Mouse (Mus musculus) midbrain, embryonic 16.5 days (tissue): ENCODE measurements around the gene Dnajc10. TPM values are rescaled to one million over a fixed set of nuclear protein-coding genes. Genes with fewer than 3 reads are reported as not detected.

Experiments used
- ATAC-seq: fragments of 200-750 bp; cut with Nextera tagmentation; 2 replicates; pipeline ENCODE4 v1.8.0; 2017; ENCODE audit warnings: moderate TSS enrichment
- H3K27ac ChIP-seq: fragments of 300-500 bp; sonication (generic); 2 replicates; pipeline ENCODE4 v1.5.1; 2014; ENCODE audit warnings: mild to moderate bottlenecking, low read length, mixed read lengths
- H3K27me3 ChIP-seq: fragments of 300-500 bp; sonication (generic); 2 replicates; pipeline ENCODE4 v1.6.1; 2014; ENCODE audit warnings: low read depth, low read length, mixed read lengths; ENCODE audit not compliant: control insufficient read depth, insufficient read depth
- H3K36me3 ChIP-seq: fragments of 300-500 bp; sonication (generic); 2 replicates; pipeline ENCODE4 v1.6.1; 2014; ENCODE audit warnings: mild to moderate bottlenecking, low read length, moderate library complexity, mixed read lengths; ENCODE audit not compliant: control insufficient read depth, insufficient read depth
- H3K4me1 ChIP-seq: fragments of 300-500 bp; sonication (generic); 2 replicates; pipeline ENCODE4 v1.6.1; 2014; ENCODE audit warnings: mild to moderate bottlenecking, low read length, mixed read lengths; ENCODE audit not compliant: control insufficient read depth, insufficient read depth
- H3K4me2 ChIP-seq: fragments of 300-500 bp; sonication (generic); 2 replicates; pipeline ENCODE4 v1.6.1; 2014; ENCODE audit warnings: mild to moderate bottlenecking, low read length, mixed read lengths
- H3K4me3 ChIP-seq: fragments of 300-500 bp; sonication (generic); 2 replicates; pipeline ENCODE4 v1.5.1; 2014; ENCODE audit warnings: low read depth, mild to moderate bottlenecking, low read length, moderate library complexity, mixed read lengths
- H3K9ac ChIP-seq: fragments of 300-500 bp; sonication (generic); 2 replicates; pipeline ENCODE4 v1.6.1; 2014; ENCODE audit warnings: low read depth, low read length, mixed read lengths
- H3K9me3 ChIP-seq: fragments of 300-500 bp; sonication (generic); replicated peaks from 2 replicates; pipeline ENCODE4 v1.6.1; 2014; ENCODE audit warnings: mild to moderate bottlenecking, low read length, mixed read lengths; ENCODE audit not compliant: control insufficient read depth, poor library complexity, severe bottlenecking
- WGBS: fragments of 180-500 bp; shearing (Covaris S2); extraction: QIAGEN DNeasy Blood & Tissue Kit; methylation state at CpG from one replicate; pipeline ENCODE4 v1.1.7; 2014; 5-methylcytosine and 5-hydroxymethylcytosine counted together
- polyA plus RNA-seq: library from polyadenylated mRNA; unstranded; fragments of >200 nt; fragmentation: Nextera tagmentation; extraction: Ambion mirVana; gene quantifications from 2 replicates; pipeline ENCODE4 v1.2.1, GENCODE M21; 2015

The Dnajc10 gene
- polyA plus RNA-seq, 1 experiment from 2014 or later, result 64.7 TPM

GRCm38 (mm10) chr2:80374892-80375291 is 59.6 kb downstream of the Dnajc10 start:
- Histone ChIP-seq H3K36me3 (no peaks in the 10 kb centered on the region), H3K27ac (no peak overlapping the region), H3K4me2 (no peak overlapping the region), H3K9me3 (no peaks in the 10 kb centered on the region; the same call in 1 of the 2 replicates), H3K4me3 (no peak overlapping the region), H3K4me1 (no peaks in the 10 kb centered on the region), H3K27me3 (no peaks in the 10 kb centered on the region), H3K9ac (no peak overlapping the region)
- ATAC-seq, result no peak

DNA sequence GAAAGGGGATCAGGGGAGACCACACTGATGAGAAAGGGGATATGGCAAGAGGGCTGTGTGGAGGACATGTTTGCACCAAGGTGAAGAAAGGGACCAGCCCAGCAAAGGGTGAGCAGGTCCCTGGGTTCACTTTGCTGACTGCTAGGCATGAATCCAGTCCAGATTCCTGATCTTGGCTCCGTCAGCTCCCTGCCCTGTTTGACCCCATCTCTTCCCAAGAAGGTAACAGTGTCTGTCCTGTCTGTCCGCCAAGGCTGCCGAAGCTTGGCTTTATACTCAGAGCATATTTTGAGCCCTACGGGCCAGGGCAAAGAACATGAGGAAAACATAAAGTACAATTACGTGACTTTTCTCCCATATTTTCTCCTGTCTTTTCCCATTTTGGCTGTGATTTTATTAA is 64.6 kb downstream of the Dnajc10 start:
- ATAC-seq, result no peak
- H3K9ac ChIP-seq, result no peak overlapping the region
- H3K4me3 ChIP-seq, result no peak overlapping the region

DNA sequence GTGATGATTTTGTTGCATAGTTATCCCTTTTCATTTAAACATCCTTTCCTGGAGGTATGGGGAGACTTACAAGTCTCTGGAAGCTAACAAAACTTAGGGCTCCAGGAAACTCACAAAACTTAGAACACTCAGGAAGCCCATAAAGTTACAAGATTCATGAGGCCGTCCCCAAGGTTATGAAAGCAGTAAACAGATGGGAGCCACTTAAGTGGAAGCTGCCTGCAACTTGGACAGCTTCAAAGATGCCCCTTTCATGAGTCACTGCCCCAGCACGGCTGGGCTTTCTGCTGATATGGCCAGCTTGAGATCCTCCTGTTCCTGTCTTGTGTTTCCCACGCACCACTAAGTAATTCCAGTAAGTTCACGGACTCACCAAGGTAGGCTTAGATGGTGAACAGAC is 69.2 kb downstream of the Dnajc10 start:
- no peak overlapping the region for H3K27ac ChIP-seq
- 84% methylated on average over 4 of the region's 4 CpGs for WGBS
- H3K36me3 ChIP-seq, result no peaks in the 10 kb centered on the region
- H3K9ac ChIP-seq, result no peak overlapping the region
- H3K9me3 ChIP-seq, result no peaks in the 10 kb centered on the region
- H3K4me2 ChIP-seq, result no peak overlapping the region
- no peak for ATAC-seq
- H3K4me3 ChIP-seq, result no peak overlapping the region
- no peaks in the 10 kb centered on the region for H3K4me1 ChIP-seq
- no peaks in the 10 kb centered on the region for H3K27me3 ChIP-seq

More for the DNA sequence above, 64.6 kb downstream of the Dnajc10 start:
- Histone ChIP-seq H3K36me3 (no peaks in the 10 kb centered on the region), H3K9me3 (no peaks in the 10 kb centered on the region; the same call in 1 of the 2 replicates), H3K4me1 (no peaks in the 10 kb centered on the region), H3K27me3 (no peaks in the 10 kb centered on the region), H3K4me2 (no peak overlapping the region), H3K27ac (no peak overlapping the region)
- 95% methylated on average over 5 of the region's 5 CpGs for WGBS

- 100% methylated on average over 2 of the region's 2 CpGs for WGBS
- H3K4me2 ChIP-seq, result no peak overlapping the region
- H3K27me3 ChIP-seq, result no peaks in the 10 kb centered on the region
- no peaks in the 10 kb centered on the region for H3K36me3 ChIP-seq
- no peak overlapping the region for H3K4me3 ChIP-seq
- no peak overlapping the region for H3K9ac ChIP-seq
- no peaks in the 10 kb centered on the region for H3K9me3 ChIP-seq
- no peak overlapping the region for H3K27ac ChIP-seq
- no peak for ATAC-seq
- H3K4me1 ChIP-seq, result no peaks in the 10 kb centered on the region
Observed at GRCm38 (mm10) chr2:80386255-80386654, 71.0 kb downstream of the Dnajc10 start.

- Histone ChIP-seq H3K27ac (no peak overlapping the region), H3K9ac (no peak overlapping the region), H3K9me3 (no peaks in the 10 kb centered on the region), H3K27me3 (no peaks in the 10 kb centered on the region), H3K4me3 (no peak overlapping the region), H3K36me3 (no peaks in the 10 kb centered on the region), H3K4me2 (no peak overlapping the region), H3K4me1 (no peaks in the 10 kb centered on the region)
- WGBS, result 85% methylated on average over 9 of the region's 9 CpGs
- ATAC-seq, result no peak
Observed at GRCm38 (mm10) chr2:80387668-80388067, 72.4 kb downstream of the Dnajc10 start.

GRCm38 (mm10) chr2:80388341-80388740 is 73.1 kb downstream of the Dnajc10 start:
- Histone ChIP-seq H3K36me3 (no peaks in the 10 kb centered on the region), H3K4me2 (no peak overlapping the region), H3K9me3 (no peaks in the 10 kb centered on the region), H3K27me3 (no peaks in the 10 kb centered on the region), H3K4me1 (no peaks in the 10 kb centered on the region), H3K4me3 (no peak overlapping the region), H3K27ac (no peak overlapping the region), H3K9ac (no peak overlapping the region)
- 94% methylated on average over 3 of the region's 3 CpGs for WGBS
- no peak for ATAC-seq

DNA sequence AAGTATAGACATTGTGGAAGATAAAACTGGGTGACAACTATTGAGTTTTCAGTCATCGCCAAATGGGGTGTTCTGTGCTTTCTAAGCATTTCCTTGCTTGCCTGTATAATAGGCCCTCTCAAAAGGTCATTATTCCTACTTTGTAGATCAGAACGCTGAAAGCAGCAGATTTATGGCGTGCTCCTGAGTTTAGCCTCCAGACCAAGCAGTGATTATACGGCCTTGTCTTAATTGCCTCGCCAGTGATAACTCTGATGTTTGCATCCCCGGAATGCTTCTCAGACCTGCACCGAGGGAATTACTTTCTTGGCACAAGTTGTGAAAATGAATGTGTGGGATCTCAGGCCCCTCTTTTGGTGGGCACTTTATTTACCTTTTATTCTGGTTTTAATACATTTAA is 80.8 kb downstream of the Dnajc10 start:
- H3K4me2 ChIP-seq, result no peak overlapping the region
- H3K9me3 ChIP-seq, result no peaks in the 10 kb centered on the region
- WGBS, result 61% methylated on average over 7 of the region's 7 CpGs
- ATAC-seq, result no peak
- H3K9ac ChIP-seq, result no peak overlapping the region
- H3K36me3 ChIP-seq, result no peaks in the 10 kb centered on the region
- H3K4me3 ChIP-seq, result no peak overlapping the region
- H3K27ac ChIP-seq, result no peak overlapping the region
- H3K4me1 ChIP-seq, result no peaks in the 10 kb centered on the region
- H3K27me3 ChIP-seq, result peaks cover under 1% of the 10 kb centered on the region; the same call in 1 of the 2 replicates

DNA sequence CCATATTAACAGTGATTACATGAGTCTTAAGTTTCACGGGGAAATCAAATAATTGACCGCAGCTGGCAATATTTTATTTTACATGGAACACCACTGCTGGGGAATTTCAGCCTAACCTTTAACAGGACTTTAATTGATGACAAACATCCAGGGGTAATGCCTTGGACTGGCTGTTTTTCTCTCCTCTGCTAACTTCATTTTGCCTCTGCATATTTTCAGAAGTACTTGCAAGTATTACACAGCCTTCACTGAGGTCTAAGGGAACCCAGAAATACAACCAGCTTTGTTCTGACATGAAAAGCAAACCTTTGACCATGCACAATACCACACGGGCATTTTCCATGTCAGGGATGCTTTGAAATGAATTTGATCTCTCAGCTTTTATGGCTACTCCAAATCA is 81.6 kb downstream of the Dnajc10 start:
- H3K4me3 ChIP-seq, result no peak overlapping the region
- H3K9ac ChIP-seq, result no peak overlapping the region
- no peak overlapping the region for H3K4me2 ChIP-seq
- no peaks in the 10 kb centered on the region for H3K36me3 ChIP-seq
- peaks cover 3% of the 10 kb centered on the region; the same call in 1 of the 2 replicates for H3K27me3 ChIP-seq
- 45% methylated on average over 3 of the region's 3 CpGs for WGBS
- no peaks in the 10 kb centered on the region for H3K4me1 ChIP-seq
- no peak overlapping the region for H3K27ac ChIP-seq
- no peaks in the 10 kb centered on the region for H3K9me3 ChIP-seq
- ATAC-seq, result no peak

DNA sequence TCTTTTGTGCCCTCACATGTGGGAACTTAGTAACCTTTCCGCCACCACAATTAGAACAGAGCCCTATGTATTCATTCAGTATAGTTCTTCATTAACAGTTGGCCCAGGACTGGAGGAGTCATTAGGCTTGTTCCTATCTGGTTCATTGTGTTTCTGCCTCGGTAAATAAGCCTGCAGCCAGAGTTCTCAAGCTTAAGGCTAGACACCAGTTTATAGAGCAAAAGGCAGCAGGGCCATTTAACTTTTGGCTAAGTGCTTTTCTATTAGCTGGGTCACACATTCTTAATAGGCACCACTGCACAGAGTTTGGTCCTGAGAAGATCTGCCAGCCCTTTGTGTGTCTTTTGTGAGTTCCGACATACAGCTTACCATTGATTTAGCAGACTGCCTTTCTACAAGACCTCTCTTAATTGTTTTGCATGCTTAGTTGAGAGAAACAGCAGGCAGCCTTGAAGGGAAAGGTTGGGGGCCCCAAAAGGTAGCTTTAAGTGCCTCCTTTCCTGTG is 83.4 kb downstream of the Dnajc10 start:
- WGBS, result 11% methylated on average over 3 of the region's 3 CpGs
- Histone ChIP-seq H3K27me3 (peaks cover 3% of the 10 kb centered on the region; the same call in 1 of the 2 replicates), H3K9me3 (no peaks in the 10 kb centered on the region), H3K4me1 (no peaks in the 10 kb centered on the region), H3K4me3 (no peak overlapping the region), H3K27ac (no peak overlapping the region), H3K9ac (no peak overlapping the region), H3K36me3 (no peaks in the 10 kb centered on the region), H3K4me2 (no peak overlapping the region)
- ATAC-seq, result no peak
